Mouse (Mus musculus): ENCODE measurements around the gene Cacng3. TPM values are rescaled to one million over a fixed set of nuclear protein-coding genes. Genes with fewer than 3 reads are reported as not detected.

Cacng3 gene
- total and polyA plus RNA-seq, 3 experiments: not detected

GRCm38 (mm10) chr7:122633463-122633862, 36.8 kb upstream of the Cacng3 start:
- Histone ChIP-seq H3K4me2 (ENCODE audit: insufficient read depth, low read depth, poor library complexity, severe bottlenecking) (no peak overlapping the region), H3K9me3 (replicated peaks; ENCODE audit: low read length) (no peaks in the 10 kb centered on the region), H3K4me3 (replicated peaks in 1 of 3; ENCODE audit: low read depth in 2 of 3, low read length in 2 of 3, poor library complexity in 1 of 3) (no peak overlapping the region), H3K79me2 (replicated peaks; ENCODE audit: control insufficient read depth, extremely low read depth, insufficient read depth, poor library complexity, severe bottlenecking) (no peaks in the 10 kb centered on the region), H3K27ac (ENCODE audit: insufficient read depth, low read depth) (no peak overlapping the region), H3K27me3 (replicated peaks) (no peaks in the 10 kb centered on the region), H3K36me3 (replicated peaks in 1 of 2; ENCODE audit: control insufficient read depth in 1 of 2, insufficient read depth in 1 of 2, low read length in 1 of 2) (peaks cover 47 to 76% of the 10 kb centered on the region in 2 experiments), H3K9ac (ENCODE audit: insufficient read depth, low read depth) (no peak overlapping the region), H3K4me1 (ENCODE audit: control insufficient read depth in 1 of 2, insufficient read depth in 2 of 2) (no peaks in the 10 kb centered on the region)
- no peak for DNase-seq (ENCODE audit: extremely low read depth)
- TF ChIP-seq ELF1 (IDR thresholded peaks at IDR 0.05; ENCODE audit: low read depth, low read length) (no peak), ZC3H11A (IDR thresholded peaks at IDR 0.05; ENCODE audit: low read depth, low read length) (no peak), MXI1 (IDR thresholded peaks at IDR 0.05; ENCODE audit: low read depth, low read length) (no peak), CHD1 (IDR thresholded peaks at IDR 0.05; ENCODE audit: low read depth, low read length) (no peak), ZKSCAN1 (IDR thresholded peaks at IDR 0.05; ENCODE audit: borderline replicate concordance, low read depth, low read length) (no peak), SMC3 (IDR thresholded peaks at IDR 0.05; ENCODE audit: low read depth, low read length) (no peak), CHD2 (IDR thresholded peaks at IDR 0.05; ENCODE audit: low read length) (no peak), JUND (conservative IDR thresholded peaks at IDR 0.05; ENCODE audit: low read depth, low read length) (no peak), BHLHE40 (IDR thresholded peaks at IDR 0.05; ENCODE audit: low read depth, low read length) (no peak), MAZ (IDR thresholded peaks at IDR 0.05; ENCODE audit: low read depth, low read length) (no peak), JUN (IDR thresholded peaks at IDR 0.05; ENCODE audit: insufficient read depth, low read depth, low read length) (no peak), POLR2AphosphoS2 (IDR thresholded peaks at IDR 0.05; ENCODE audit: low read depth, low read length) (no peak), TBP (conservative IDR thresholded peaks at IDR 0.05; ENCODE audit: low read depth, low read length) (no peak), MEF2A (IDR thresholded peaks at IDR 0.05; ENCODE audit: borderline replicate concordance, low read depth, low read length) (no peak), MYC (IDR thresholded peaks at IDR 0.05; ENCODE audit: low read depth, low read length) (no peak), GABPA (IDR thresholded peaks at IDR 0.05; ENCODE audit: insufficient replicate concordance, low read depth, low read length) (no peak), HCFC1 (IDR thresholded peaks at IDR 0.05; ENCODE audit: low read depth, low read length) (no peak), UBTF (IDR thresholded peaks at IDR 0.05; ENCODE audit: low read depth, low read length) (no peak), RAD21 (IDR thresholded peaks at IDR 0.05; ENCODE audit: low read depth, low read length) (no peak), USF1 (IDR thresholded peaks at IDR 0.05; ENCODE audit: low read depth, low read length) (no peak)
- in situ Hi-C loops (cut with MboI; ENCODE audit: low pct_ligation_motif_present, low pct_unique_long_range_greater_than_20kb, low sequenced_read_pairs): no loop called here
- dilution Hi-C loops (cut with MboI; ENCODE audit: extremely low pct_ligation_motif_present, extremely low pct_unique_long_range_greater_than_20kb, low sequenced_read_pairs): no loop called here

- Histone ChIP-seq H3K4me3 (replicated peaks in 1 of 3; ENCODE audit: low read depth in 2 of 3, low read length in 2 of 3, poor library complexity in 1 of 3) (no peak overlapping the region), H3K36me3 (replicated peaks in 1 of 2; ENCODE audit: control insufficient read depth in 1 of 2, insufficient read depth in 1 of 2, low read length in 1 of 2) (no peaks in the 10 kb centered on the region), H3K79me2 (replicated peaks; ENCODE audit: control insufficient read depth, extremely low read depth, insufficient read depth, poor library complexity, severe bottlenecking) (no peaks in the 10 kb centered on the region), H3K27ac (ENCODE audit: insufficient read depth, low read depth) (no peak overlapping the region), H3K4me2 (ENCODE audit: insufficient read depth, low read depth, poor library complexity, severe bottlenecking) (no peak overlapping the region), H3K27me3 (replicated peaks) (peaks cover 82% of the 10 kb centered on the region), H3K9me3 (replicated peaks; ENCODE audit: low read length) (peaks cover 2% of the 10 kb centered on the region), H3K4me1 (ENCODE audit: control insufficient read depth in 1 of 2, insufficient read depth in 2 of 2) (no peaks in the 10 kb centered on the region), H3K9ac (ENCODE audit: insufficient read depth, low read depth) (no peak overlapping the region)
- in situ Hi-C loops (cut with MboI; ENCODE audit: low pct_ligation_motif_present, low pct_unique_long_range_greater_than_20kb, low sequenced_read_pairs): no loop called here
- TF ChIP-seq POLR2AphosphoS2 (IDR thresholded peaks at IDR 0.05; ENCODE audit: low read depth, low read length) (no peak), RCOR1 (conservative IDR thresholded peaks at IDR 0.05; ENCODE audit: low read depth, low read length) (no peak), MAZ (IDR thresholded peaks at IDR 0.05; ENCODE audit: low read depth, low read length) (no peak), MAFK (IDR thresholded peaks at IDR 0.05; ENCODE audit: insufficient replicate concordance, low read length) (no peak), USF2 (conservative IDR thresholded peaks at IDR 0.05; ENCODE audit: low read depth, low read length) (no peak), TBP (conservative IDR thresholded peaks at IDR 0.05; ENCODE audit: low read depth, low read length) (no peak), ETS1 (conservative IDR thresholded peaks at IDR 0.05; ENCODE audit: low read depth, low read length) (no peak), ZKSCAN1 (IDR thresholded peaks at IDR 0.05; ENCODE audit: borderline replicate concordance, low read depth, low read length) (no peak)
- dilution Hi-C loops (cut with MboI; ENCODE audit: extremely low pct_ligation_motif_present, extremely low pct_unique_long_range_greater_than_20kb, low sequenced_read_pairs): no loop called here
- no peak for DNase-seq (ENCODE audit: extremely low read depth)
These were observed 26.6 kb upstream of the Cacng3 start for GRCm38 (mm10) chr7:122643676-122644075.

Data from CH12.LX (cell line).